Mouse (Mus musculus): ENCODE data around the gene Sycp3. TPM values are rescaled to one million over a fixed set of nuclear protein-coding genes. Genes with fewer than 3 reads are reported as not detected.
"Not testable (repeated sequence)": the region's sequence is repeated elsewhere in the genome, so short reads cannot be mapped to it uniquely, and the experiment has no call there.

Sycp3 gene
- polyA plus RNA-seq, 1 experiment from 2014 or later, result not detected

- Histone ChIP-seq H3K36me3 (no peaks in the 10 kb centered on the region), H3K9ac (peak overlapping the region; percentile 91), H3K9me3 (no peaks in the 10 kb centered on the region), H3K4me2 (peak overlapping the region; percentile 75), H3K27me3 (no peaks in the 10 kb centered on the region), H3K4me1 (replicated peaks) (peaks cover 30% of the 10 kb centered on the region), H3K27ac (replicated peaks) (peak overlapping the region; percentile 86), H3K4me3 (peak overlapping the region; percentile 77)
- WGBS, result 54% methylated on average over 4 of the region's 4 CpGs
- ATAC-seq (ENCODE audit: low read depth), result peak; percentile 2; the same call in 1 of the 2 replicates
Measured at GRCm38 (mm10) chr10:88502919-88503318, 43.5 kb downstream of the Sycp3 start.

DNA sequence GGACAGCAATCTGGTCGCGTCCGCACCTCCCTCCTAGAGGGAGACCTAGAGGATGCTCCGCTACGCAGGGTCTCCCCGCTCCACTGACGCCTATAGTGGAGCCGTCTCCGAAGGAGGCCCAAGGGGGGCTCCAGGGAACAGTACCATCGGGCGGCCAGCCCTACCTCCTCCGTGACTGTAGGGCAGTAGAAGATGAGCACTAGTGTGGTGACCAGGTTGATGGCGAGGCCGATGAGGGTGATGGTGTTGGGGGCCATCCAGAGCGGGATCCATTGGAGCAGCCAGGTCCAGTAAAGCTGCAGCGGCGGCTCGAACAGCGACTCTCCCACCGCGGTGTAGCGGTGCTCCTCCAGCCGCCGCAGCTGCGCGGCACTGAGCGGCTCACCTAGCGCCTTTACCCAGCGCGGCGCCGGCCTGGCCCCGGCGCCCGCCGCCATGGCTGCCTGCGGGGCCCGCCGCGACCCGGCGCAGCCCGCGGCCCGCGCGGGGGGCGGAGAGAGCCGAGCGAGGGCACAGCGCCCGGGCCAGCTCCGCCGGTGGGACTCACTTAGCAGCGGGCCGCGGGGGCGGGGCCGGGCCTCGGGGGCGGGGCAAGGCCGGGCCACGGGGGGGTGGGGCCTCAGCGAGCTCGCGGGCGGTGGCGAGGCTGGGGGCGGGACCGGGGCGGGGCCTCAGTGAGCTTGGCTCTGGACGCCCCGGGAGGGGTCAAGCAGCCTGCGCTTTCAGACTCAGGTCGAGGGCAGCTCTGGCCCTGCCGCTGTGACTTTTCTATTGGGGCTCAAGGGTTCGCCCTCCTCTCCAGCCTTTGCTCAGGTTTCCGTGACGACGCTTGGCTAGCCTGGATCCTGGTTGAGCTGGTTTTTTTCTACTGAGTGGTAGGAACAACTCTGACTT is 44.3 kb downstream of the Sycp3 start, which contains the start of gene Chpt1:
Chpt1 (minus strand) TSS at position 653 of the 894 bp plus-strand sequence.
- Histone ChIP-seq H3K4me2 (peak within 1 kb of the TSS; percentile 75), H3K36me3 (no peaks in the 10 kb centered on the region), H3K27ac (replicated peaks) (peak within 1 kb of the TSS; percentile 86), H3K9me3 (no peaks in the 10 kb centered on the region), H3K27me3 (no peaks in the 10 kb centered on the region), H3K9ac (peak within 1 kb of the TSS; percentile 91), H3K4me1 (replicated peaks) (peaks cover 30% of the 10 kb centered on the region), H3K4me3 (peak within 1 kb of the TSS; percentile 77)
- 0% methylated on average over 52 of the region's 80 CpGs for WGBS
- peak; percentile 96 for ATAC-seq (ENCODE audit: low read depth)

DNA sequence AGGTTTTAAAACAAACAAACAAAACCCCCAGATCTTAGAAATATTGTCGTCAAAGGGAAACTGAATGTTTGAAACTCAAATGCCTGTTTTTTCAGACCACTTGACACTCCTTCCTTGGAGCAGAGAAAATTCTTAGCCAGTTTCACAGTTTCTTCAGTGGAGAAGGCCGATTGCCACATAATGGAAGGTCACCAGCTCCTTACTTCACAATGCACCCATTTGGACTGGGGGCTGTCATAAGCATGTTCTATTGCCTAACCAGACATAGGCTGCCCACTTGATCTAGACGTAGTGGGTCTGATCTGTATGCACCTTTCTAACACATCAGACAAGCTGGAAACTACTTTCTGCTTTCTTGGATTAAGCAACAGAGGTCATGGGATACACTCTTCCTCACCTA is 45.1 kb downstream of the Sycp3 start:
- Histone ChIP-seq H3K9ac (no peak overlapping the region), H3K4me2 (peak overlapping the region; percentile 75), H3K36me3 (no peaks in the 10 kb centered on the region), H3K4me3 (peak overlapping the region; percentile 77), H3K27ac (replicated peaks) (no peak overlapping the region), H3K27me3 (no peaks in the 10 kb centered on the region), H3K9me3 (no peaks in the 10 kb centered on the region), H3K4me1 (replicated peaks) (peaks cover 30% of the 10 kb centered on the region)
- 54% methylated on average over 3 of the region's 3 CpGs for WGBS
- no peak for ATAC-seq (ENCODE audit: low read depth)

- Histone ChIP-seq H3K27me3 (no peaks in the 10 kb centered on the region), H3K4me2 (no peak overlapping the region), H3K4me3 (no peak overlapping the region), H3K9me3 (no peaks in the 10 kb centered on the region), H3K36me3 (no peaks in the 10 kb centered on the region), H3K4me1 (replicated peaks) (peaks cover 30% of the 10 kb centered on the region), H3K9ac (no peak overlapping the region), H3K27ac (replicated peaks) (no peak overlapping the region)
- WGBS, result 73% methylated on average over 5 of the region's 5 CpGs
- ATAC-seq (ENCODE audit: low read depth), result no peak
Measured at GRCm38 (mm10) chr10:88505256-88505655, 45.9 kb downstream of the Sycp3 start.

DNA sequence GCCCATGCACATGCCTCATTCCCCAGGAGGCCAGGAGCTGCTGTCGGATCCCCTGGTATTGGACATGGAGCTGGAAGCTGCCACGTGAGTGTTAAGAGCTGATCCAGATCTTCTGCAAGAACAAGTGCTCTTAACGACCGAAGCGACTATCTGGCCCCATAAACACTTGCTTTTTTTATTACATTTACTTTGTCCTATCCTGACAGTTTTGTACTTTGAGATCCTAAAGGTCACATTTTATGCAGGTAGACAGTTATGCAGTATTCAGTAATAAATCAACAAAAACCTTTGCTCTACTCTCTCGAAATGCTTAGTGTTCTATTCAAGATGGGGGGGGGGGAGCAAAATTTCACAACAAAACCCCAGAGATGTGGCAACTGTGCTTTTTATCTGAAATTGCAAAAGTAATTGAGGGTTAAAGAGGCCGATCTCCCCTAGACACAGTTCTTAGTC is 48.3 kb downstream of the Sycp3 start:
- no peak overlapping the region for H3K9ac ChIP-seq
- H3K9me3 ChIP-seq, result no peaks in the 10 kb centered on the region
- H3K36me3 ChIP-seq, result no peaks in the 10 kb centered on the region
- no peak overlapping the region for H3K27ac ChIP-seq (replicated peaks)
- ATAC-seq (ENCODE audit: low read depth), result no peak
- H3K4me3 ChIP-seq, result no peak overlapping the region
- H3K4me2 ChIP-seq, result no peak overlapping the region
- H3K4me1 ChIP-seq (replicated peaks), result peaks cover 9% of the 10 kb centered on the region
- 79% methylated on average over 7 of the region's 7 CpGs for WGBS
- no peaks in the 10 kb centered on the region for H3K27me3 ChIP-seq

DNA sequence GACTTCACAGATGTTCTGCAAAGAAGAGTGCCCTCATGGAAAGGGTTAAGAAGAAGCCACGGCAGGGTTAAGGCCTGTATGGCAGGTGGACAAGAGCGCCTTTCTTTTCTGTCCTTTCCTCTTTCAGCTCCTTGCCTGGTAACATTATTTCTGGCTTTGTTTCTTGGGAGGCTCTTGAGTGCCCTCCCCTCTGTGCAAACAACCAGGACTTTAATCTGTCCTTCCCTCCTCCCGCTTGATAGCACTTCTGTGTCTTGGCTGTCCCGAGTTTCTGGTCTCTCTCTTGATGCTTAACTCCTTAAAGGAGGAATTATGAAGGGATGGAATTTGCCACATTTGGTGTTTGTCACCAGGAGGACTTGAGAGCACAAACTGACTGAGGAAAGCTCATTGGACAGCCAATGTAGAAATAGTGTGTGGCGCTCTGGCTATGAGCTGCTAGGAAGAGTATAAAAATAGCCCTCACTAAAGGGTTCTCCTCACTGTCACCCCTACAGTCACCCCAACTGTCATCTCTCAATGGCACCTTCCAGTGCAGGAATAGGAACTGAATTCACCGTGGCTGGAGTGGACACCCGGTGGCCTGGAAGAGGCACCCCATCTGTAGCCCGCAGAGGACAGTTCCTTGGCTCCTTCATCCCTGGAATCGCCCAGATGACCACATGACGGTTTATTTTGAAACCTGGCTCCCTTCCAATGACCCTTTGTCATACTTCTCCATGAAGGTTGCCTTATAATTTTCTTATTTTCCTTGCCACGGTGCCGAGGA is 51.3 kb downstream of the Sycp3 start:
- no peak overlapping the region for H3K27ac ChIP-seq (replicated peaks)
- no peaks in the 10 kb centered on the region for H3K27me3 ChIP-seq
- H3K4me1 ChIP-seq (replicated peaks), result no peaks in the 10 kb centered on the region
- no peak overlapping the region for H3K9ac ChIP-seq
- no peaks in the 10 kb centered on the region for H3K9me3 ChIP-seq
- no peak overlapping the region for H3K4me3 ChIP-seq
- H3K4me2 ChIP-seq, result no peak overlapping the region
- 77% methylated on average over 12 of the region's 12 CpGs for WGBS
- no peaks in the 10 kb centered on the region for H3K36me3 ChIP-seq
- no peak for ATAC-seq (ENCODE audit: low read depth)

DNA sequence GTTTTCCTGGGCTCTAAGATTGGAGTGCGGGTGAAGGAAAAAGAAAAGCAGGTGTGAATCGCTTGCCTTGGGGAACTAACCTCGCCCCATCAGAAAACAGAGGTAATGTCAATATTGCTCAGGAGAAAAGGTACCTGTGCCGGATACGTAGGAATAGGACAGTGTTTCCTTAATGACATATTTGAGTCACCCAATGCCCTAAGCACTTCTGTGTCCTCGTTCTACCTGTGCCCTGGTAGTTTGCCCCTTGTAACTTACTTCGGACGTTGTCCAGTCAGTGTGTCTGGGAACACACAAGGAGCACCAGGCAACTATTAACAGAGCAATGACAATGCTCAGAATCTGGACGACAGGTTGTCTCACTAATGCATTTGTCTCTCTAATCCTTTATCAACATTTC is 52.0 kb downstream of the Sycp3 start:
- H3K4me3 ChIP-seq, result no peak overlapping the region
- no peaks in the 10 kb centered on the region for H3K4me1 ChIP-seq (replicated peaks)
- H3K9ac ChIP-seq, result no peak overlapping the region
- 91% methylated on average over 9 of the region's 9 CpGs for WGBS
- H3K27ac ChIP-seq (replicated peaks), result no peak overlapping the region
- H3K36me3 ChIP-seq, result no peaks in the 10 kb centered on the region
- no peaks in the 10 kb centered on the region for H3K9me3 ChIP-seq
- no peaks in the 10 kb centered on the region for H3K27me3 ChIP-seq
- no peak overlapping the region for H3K4me2 ChIP-seq
- no peak for ATAC-seq (ENCODE audit: low read depth)

GRCm38 (mm10) chr10:88513574-88514135 is 54.3 kb downstream of the Sycp3 start:
- WGBS, result 76% methylated on average over 8 of the region's 8 CpGs
- ATAC-seq (ENCODE audit: low read depth), result no peak
- no peak overlapping the region for H3K4me3 ChIP-seq
- H3K27me3 ChIP-seq, result no peaks in the 10 kb centered on the region
- H3K36me3 ChIP-seq, result no peaks in the 10 kb centered on the region
- no peaks in the 10 kb centered on the region for H3K4me1 ChIP-seq (replicated peaks)
- no peak overlapping the region for H3K9ac ChIP-seq
- no peaks in the 10 kb centered on the region for H3K9me3 ChIP-seq
- H3K4me2 ChIP-seq, result no peak overlapping the region
- H3K27ac ChIP-seq (replicated peaks), result no peak overlapping the region

DNA sequence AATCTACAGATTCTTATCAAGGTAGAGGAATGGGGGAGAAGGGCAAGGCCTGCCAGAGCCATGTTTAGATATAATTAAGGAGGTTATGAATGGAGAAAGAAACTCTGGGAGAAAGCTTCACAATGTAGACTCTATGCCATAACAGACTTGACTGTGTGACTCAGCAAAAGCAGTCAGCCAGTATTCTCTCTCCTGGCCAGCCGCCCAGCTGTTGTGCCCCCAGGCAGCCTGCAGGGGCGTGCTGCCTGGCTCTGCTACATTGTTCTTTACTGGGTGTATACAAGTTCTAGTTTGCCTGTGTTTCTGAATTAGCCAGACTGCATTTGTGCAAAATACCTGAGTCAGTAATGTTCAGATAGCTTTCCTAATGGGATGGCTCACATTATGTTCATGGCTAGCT is 55.1 kb downstream of the Sycp3 start:
- Histone ChIP-seq H3K4me2 (no peak overlapping the region), H3K27me3 (no peaks in the 10 kb centered on the region), H3K36me3 (no peaks in the 10 kb centered on the region), H3K4me3 (no peak overlapping the region), H3K9me3 (no peaks in the 10 kb centered on the region), H3K4me1 (replicated peaks) (no peaks in the 10 kb centered on the region), H3K27ac (replicated peaks) (no peak overlapping the region), H3K9ac (no peak overlapping the region)
- no peak for ATAC-seq (ENCODE audit: low read depth)
- WGBS, result 57% methylated on average over 2 of the region's 2 CpGs

GRCm38 (mm10) chr10:88515049-88515448 is 55.7 kb downstream of the Sycp3 start:
- not testable (repeated sequence) for H3K9me3 ChIP-seq; H3K27me3 ChIP-seq; H3K4me2 ChIP-seq; H3K9ac ChIP-seq; ATAC-seq (ENCODE audit: low read depth); H3K27ac ChIP-seq (replicated peaks); H3K4me1 ChIP-seq (replicated peaks); H3K4me3 ChIP-seq; H3K36me3 ChIP-seq
- 83% methylated on average over 7 of the region's 7 CpGs for WGBS

GRCm38 (mm10) chr10:88522795-88523194 is 63.4 kb downstream of the Sycp3 start:
- WGBS, result 89% methylated on average over 8 of the region's 8 CpGs
- ATAC-seq (ENCODE audit: low read depth), result no peak
- H3K27ac ChIP-seq (replicated peaks), result no peak overlapping the region

More at GRCm38 (mm10) chr10:88522795-88523194, 63.4 kb downstream of the Sycp3 start:
- H3K4me1 ChIP-seq (replicated peaks), result no peaks in the 10 kb centered on the region
- no peaks in the 10 kb centered on the region for H3K27me3 ChIP-seq
- no peaks in the 10 kb centered on the region for H3K36me3 ChIP-seq
- H3K4me2 ChIP-seq, result no peak overlapping the region
- H3K9me3 ChIP-seq, result no peaks in the 10 kb centered on the region
- no peak overlapping the region for H3K9ac ChIP-seq
- no peak overlapping the region for H3K4me3 ChIP-seq

Data from neural tube, embryonic 13.5 days (tissue).